Mouse (Mus musculus) adrenal gland, postnatal 10 days (tissue): ENCODE measurements around the gene Bahcc1. TPM values are rescaled to one million over a fixed set of nuclear protein-coding genes. Genes with fewer than 3 reads are reported as not detected.

Experiments used
- DNase-seq: peaks from one replicate; pipeline ENCODE4 v3.0.0; 2021; ENCODE audit warnings: mixed read lengths
- total RNA-seq, 2 experiments: library from RNA; stranded (reverse); gene quantifications; 2 replicates each; pipeline ENCODE4 v1.2.3; 2021

Bahcc1 gene
- total RNA-seq, 2 experiments from 2014 or later = 13.8 to 20.5 TPM

GRCm38 (mm10) chr11:120206669-120207090, 26.1 kb upstream of the Bahcc1 start:
- no peak for DNase-seq

GRCm38 (mm10) chr11:120208848-120209247, 23.9 kb upstream of the Bahcc1 start:
- DNase-seq = no peak

DNA sequence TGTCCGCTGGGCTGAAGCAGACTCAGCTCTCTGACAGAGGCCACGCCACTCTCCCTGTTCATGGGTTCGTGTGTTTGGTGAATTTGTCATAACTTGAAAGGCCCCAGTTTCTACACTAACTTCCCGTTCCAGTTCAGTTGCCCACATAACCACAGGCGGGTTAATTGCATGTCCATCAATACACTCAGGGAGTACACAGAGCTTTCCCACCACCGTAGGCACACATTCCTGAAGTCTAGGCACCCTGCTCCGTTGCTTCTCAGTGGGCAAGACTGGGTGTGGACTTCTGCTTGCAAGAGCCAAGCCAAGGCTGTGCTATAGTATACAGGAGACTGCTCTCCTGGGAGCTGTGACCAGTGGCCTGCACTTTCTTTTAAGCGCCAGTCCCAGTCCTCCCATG, 23.3 kb upstream of the Bahcc1 start:
- DNase-seq = no peak

GRCm38 (mm10) chr11:120215726-120216241, 17.0 kb upstream of the Bahcc1 start:
- no peak for DNase-seq

DNA sequence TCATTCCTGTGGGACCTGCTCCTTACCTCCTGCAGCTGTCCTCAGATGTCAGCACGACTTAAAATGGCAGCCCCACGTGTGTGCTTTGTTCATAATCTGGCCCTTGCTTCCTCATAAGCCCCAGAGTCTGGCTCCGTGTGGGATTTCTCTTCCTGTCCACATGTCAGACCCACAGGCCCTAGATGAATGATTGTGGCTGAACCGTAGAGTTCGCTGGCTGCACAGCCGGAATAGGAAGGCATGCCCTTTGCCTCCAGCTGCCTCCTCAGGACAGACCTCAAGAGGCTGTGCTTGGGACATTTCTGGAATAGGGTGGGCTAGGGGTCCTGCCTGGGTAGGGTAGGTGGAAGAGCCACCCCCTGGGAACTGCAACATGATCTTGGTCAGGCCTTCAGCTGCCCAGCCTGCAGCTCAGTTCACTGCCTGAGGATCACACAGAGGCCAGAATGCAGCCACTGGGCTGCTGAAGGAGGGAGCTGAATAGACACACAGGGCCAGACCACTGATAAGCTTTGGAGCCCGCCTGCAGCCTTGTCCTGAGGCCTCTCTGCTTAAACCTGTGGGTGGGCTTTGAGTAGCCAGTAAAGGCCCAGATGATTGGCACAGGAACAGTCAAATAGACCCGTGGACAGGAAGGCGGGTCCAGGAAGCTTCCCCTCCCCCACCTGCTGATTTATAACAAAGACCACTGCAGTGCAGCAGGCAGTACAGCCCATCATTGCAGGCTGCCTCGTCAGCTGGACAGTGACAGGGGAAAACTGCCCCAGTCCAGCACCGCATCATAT, 16.0 kb upstream of the Bahcc1 start:
- DNase-seq = no peak

DNA sequence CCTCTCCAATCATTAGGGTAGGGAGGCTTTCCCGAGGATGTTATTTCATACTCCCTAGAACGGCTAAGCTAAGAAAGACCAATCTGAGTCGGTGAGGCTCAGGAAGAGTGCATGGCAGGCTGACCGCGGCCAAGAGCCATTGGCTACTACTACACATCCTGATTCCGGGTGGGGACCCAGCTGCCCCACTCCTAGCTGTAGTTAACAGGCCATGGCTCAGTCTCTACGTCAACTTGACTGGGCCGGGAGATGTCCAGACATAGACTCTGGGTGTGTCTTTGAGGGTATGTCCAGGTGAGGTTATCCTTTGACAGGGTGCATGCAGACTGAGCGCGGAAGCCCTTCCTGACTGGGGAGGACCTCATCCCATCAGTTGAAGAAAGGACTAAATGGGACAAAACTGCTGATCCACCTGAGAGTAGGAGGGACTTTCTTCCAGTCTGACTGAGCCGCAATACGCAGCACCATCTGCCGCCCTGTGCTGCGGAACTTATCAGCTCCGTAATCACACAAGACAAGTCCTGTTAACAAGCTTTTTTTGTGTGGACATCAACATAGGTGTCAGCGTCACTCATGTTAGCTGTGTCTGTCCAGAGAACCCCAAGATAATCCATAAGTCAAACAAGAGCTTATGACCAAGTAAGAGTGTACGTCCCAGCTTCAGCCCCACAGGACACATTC, 14.4 kb upstream of the Bahcc1 start:
- no peak for DNase-seq

- no peak for DNase-seq
Measured at GRCm38 (mm10) chr11:120218946-120219345, 13.8 kb upstream of the Bahcc1 start.

- DNase-seq = peak; percentile 81
Measured at GRCm38 (mm10) chr11:120219916-120220522, 12.7 kb upstream of the Bahcc1 start.

DNA sequence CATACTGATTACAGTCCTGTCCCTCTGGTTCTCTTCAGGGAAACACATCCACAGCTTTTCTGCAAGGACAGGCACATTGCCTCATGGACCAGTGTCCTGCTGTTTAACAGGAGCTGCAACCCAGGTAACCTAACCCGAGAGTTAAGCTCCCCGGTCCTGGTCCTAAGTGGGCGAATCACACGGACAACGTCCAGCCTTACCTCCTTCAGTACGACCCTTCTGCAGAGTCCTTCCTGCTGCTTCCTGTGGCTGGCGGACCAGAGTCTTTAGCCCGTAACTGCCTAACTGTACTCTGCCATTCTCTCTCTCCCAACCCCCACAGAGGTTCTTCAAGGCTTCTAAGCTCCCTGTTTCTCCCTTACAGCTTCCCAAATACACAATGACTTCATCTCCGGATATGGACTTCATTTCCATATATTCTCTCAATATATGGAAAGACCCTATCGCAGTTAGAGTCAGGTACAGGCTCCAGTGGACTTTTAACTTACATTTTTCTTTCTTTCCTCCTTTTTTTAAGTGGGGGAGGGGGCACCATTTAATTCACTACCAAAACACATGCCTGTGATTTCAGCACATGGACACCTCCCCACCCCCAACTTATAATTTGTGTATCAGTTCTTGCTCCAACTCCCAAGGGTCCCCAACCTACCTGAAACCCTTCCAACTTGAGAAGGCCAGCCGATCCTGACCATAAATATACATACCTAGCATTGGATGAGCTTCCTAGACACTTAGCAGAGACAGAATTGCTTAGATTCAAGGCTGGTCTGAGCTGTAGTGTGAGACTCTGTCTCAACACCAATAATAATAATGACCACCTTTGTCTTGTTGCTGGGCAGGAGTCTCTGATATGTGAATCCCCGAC, 11.6 kb upstream of the Bahcc1 start:
- no peak for DNase-seq

DNA sequence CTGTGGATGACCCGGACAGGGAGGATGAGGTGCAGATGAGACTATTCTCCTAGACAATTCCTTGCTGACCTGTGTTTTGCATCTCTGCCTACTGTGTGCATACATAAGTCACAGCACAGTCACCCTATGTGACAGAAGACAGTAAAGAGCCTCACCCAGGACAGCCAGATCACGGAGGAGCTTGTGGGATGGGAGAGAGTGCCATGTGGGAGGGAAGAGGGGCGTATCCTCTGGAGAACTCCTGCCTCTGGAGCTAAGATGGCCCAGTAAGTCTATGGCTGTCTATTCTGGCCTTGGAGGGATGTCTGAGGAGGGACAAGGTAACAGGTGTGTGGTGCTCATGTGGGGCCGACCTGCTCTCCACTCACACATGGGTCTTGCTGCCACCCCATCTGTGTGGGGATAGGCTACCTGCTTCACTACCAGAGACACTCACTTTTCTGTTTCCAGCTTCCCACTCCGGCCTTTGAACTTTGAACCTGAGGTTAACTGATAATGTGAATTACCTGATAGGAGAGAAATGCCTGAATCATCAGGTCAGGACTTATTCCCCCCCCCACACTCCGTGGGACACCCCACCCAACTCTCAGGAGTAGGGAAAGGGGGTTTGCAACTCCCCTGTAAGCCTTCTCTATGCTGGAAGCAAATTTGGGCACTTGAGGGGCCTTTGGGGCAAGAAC, 10.2 kb upstream of the Bahcc1 start:
- DNase-seq = no peak

DNA sequence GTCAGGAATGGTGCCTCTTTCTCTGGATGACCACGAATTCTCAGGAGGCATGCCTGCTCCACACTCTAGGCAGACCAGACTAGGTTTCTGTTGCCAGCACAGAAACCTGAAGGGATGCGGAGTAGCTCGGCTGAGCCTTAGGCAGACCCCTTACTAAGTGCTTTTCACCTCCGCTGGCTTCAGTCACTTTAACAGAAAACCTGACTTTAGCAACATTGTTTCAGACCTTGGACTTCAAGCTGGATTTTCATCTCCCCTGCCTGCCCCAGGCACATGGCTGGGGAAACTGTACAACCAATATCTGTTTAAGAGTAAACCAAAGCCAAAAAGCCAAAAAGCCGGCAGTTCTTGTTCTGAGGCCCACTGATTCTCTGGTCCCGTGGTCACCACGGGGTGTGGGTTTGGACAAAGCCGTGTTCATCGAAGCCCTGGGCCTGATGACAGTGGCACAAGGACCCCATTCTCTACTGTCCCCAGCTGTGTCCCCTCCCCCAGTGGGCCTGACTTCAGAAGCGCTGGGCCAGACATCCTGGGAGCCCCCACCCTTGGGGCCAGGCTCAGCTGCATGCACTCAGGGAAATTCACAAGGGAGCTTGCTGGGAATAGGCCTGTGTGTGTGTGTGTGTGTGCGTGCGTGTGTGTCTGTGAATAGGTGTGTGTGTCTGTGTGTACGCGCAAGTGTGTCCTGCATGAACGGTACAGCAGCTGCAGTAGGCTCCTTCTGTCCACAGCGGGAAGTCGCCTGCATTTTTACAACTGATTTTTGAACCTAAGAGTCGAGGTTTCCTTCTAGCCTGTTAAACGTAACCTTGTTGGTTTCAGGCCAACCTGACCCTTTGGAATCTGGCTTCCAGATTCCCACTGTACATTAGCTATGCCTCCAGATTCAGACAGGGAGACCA, 8.9 kb upstream of the Bahcc1 start:
- DNase-seq = no peak

DNA sequence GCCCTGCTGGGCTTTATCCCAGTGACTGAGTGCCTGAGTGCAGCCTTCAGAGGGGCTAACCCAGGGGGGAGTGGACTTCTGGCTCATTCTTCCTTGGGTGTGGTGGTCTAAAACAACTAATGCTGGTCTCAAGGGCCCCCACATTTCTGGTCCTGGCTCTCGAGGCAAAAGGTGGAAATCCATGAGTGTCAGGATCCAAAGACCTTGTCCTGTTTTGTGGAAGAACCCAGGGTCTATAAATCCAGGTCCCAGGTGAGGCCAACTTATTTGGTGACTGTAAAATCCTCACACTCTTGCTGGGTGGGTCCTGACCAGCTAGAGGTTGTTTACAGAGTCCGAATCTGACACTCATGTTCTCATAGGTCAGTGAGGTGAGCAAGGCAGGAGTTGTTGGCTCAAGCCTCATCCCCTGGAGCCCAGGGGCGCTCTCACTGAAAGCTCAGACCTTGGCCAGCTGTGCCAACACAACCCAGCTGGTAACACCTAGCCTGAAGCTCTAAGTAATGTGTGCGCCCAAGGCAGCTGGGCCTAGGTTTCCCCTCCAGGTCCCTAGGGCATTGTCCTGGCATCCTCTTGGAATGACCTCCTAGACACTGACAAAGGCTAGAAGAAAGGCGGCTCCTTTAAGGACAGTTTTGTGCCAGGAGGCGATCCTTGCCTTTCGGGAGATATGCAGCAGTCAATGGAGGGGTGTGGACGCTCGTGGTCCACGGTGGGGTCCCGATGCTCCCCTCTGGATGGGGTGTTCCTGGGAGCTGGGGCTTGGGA, 8.1 kb upstream of the Bahcc1 start:
- DNase-seq = no peak

GRCm38 (mm10) chr11:120225256-120226195, 7.2 kb upstream of the Bahcc1 start:
- peak; percentile 74 for DNase-seq

DNA sequence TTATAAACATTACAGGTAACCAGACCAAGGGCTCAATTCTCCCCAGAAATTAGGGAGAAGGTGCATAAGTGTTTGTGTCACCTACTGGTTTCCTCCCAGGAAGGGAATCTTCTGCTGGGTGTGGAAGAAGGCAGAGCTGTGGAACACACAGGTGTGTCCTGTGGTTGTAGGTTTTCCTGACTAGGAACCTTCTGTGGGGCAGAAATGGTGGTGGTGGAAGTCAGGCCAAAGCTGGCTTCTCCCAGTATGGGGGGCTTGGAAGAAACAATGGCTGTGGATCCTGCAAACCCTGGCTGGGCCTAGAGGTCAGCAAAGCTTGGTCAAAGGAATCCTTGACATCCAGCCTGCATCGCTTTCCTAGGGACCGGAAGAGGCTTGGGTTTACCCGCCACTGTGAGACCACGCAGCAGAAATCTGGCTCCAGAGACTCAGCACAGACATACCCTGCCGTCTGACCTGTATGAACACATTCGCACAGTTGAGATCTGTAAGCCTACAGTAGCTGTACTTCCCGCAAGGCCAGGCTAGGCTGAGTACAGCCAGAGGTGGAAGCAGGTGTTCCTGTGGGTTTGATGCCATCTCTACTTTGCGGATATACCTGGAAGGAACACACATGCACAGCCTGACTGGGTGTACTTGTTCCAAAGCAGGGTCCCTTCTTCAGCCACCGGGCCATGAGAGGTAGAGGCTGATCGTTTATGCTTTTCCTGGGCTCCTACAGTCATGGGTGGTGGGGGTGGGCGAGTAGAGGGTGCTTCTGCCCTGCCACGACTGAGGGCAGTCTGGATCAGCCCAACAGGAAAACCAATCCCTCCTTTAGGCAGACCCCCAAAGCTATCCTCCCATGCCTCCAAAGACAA, 6.1 kb upstream of the Bahcc1 start:
- DNase-seq = peak; percentile 19

GRCm38 (mm10) chr11:120227571-120228051, 5.1 kb upstream of the Bahcc1 start:
- DNase-seq = peak; percentile 72

- peak; percentile 17 for DNase-seq
Measured at GRCm38 (mm10) chr11:120228116-120228890, 4.4 kb upstream of the Bahcc1 start.
